Mouse (Mus musculus) forebrain, postnatal 0 days (tissue): ENCODE measurements around the gene Bckdhb. TPM values are rescaled to one million over a fixed set of nuclear protein-coding genes. Genes with fewer than 3 reads are reported as not detected.

Experiments
- ATAC-seq: fragments of 200-750 bp; cut with Nextera tagmentation; 2 replicates; pipeline ENCODE4 v1.8.0; 2017; ENCODE audit warnings: mild to moderate bottlenecking, moderate library complexity
- DNase-seq: peaks from one replicate; pipeline ENCODE4 v3.0.0-alpha.2; 2015
- H3K27ac ChIP-seq: fragments of 300-500 bp; sonication (generic); 2 replicates; pipeline ENCODE4 v1.5.1; 2014; ENCODE audit warnings: low read depth, mild to moderate bottlenecking, antibody characterized with exemption, low read length, moderate library complexity, mixed read lengths
- H3K27me3 ChIP-seq: fragments of 300-500 bp; sonication (generic); 2 replicates; pipeline ENCODE4 v1.6.1; 2014; ENCODE audit warnings: mild to moderate bottlenecking, low read length, mixed read lengths; ENCODE audit not compliant: insufficient read depth
- H3K36me3 ChIP-seq: fragments of 300-500 bp; sonication (generic); 2 replicates; pipeline ENCODE4 v1.6.1; 2014; ENCODE audit warnings: mild to moderate bottlenecking, moderate library complexity; ENCODE audit not compliant: insufficient read depth
- H3K4me1 ChIP-seq: fragments of 300-500 bp; sonication (generic); 2 replicates; pipeline ENCODE4 v1.6.1; 2014; ENCODE audit warnings: antibody characterized with exemption; ENCODE audit not compliant: insufficient read depth
- H3K4me2 ChIP-seq: fragments of 300-500 bp; sonication (generic); 2 replicates; pipeline ENCODE4 v1.6.1; 2014; ENCODE audit warnings: low read depth, mild to moderate bottlenecking, moderate library complexity
- H3K4me3 ChIP-seq: fragments of 300-500 bp; sonication (generic); 2 replicates; pipeline ENCODE4 v1.5.1; 2014; ENCODE audit warnings: low read depth, low read length, mixed read lengths
- H3K9ac ChIP-seq: fragments of 300-500 bp; sonication (generic); 2 replicates; pipeline ENCODE4 v1.6.1; 2014; ENCODE audit warnings: mild to moderate bottlenecking
- H3K9me3 ChIP-seq: fragments of 300-500 bp; sonication (generic); 2 replicates; pipeline ENCODE4 v1.6.1; 2016; ENCODE audit warnings: low read length
- CTCF ChIP-seq: sonication (generic); IDR thresholded peaks from 2 replicates; pipeline ENCODE4 v1.5.1; 2016; ENCODE audit warnings: antibody characterized with exemption, control low read depth, low read depth
- WGBS: fragments of 180-500 bp; shearing (Covaris S2); extraction: QIAGEN DNeasy Blood & Tissue Kit; methylation state at CpG from one replicate; pipeline ENCODE4 v1.1.7; 2014; 5-methylcytosine and 5-hydroxymethylcytosine counted together
- polyA plus RNA-seq: library from polyadenylated mRNA; unstranded; fragments of >200 nt; fragmentation: Nextera tagmentation; extraction: Ambion mirVana; gene quantifications from 2 replicates; pipeline ENCODE4 v1.2.1, GENCODE M21; 2015
- total RNA-seq: library from RNA; depleted of rRNA; stranded (reverse); fragments of >200 nt; gene quantifications from 2 replicates; pipeline ENCODE4 v1.2.3, GENCODE M21; 2014

Bckdhb gene
- total and polyA plus RNA-seq, 2 experiments from 2014 or later = 14.2 to 34.8 TPM

DNA sequence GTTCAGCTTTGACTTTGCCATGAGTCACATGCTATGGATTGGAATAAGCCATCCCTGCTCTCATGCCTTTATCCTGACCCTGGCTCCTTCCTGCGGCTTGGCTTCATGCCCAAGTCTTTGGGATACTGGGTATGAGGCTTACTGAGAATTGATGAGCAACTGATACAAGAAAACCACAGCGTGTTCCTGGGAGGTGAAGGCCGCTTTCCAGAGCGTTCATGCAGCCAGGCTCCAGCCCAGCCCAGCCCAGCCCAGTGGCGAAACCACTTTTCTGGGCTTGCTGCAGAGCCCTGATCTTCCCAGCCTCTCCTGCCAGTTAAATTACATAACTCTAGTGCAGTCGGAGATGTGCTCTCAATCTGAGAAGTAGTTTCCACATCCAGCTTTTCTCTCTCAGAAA lies 169.2 kb downstream of the Bckdhb start:
- no peak for TF ChIP-seq CTCF
- no peaks in the 10 kb centered on the region for H3K27me3 ChIP-seq
- H3K4me2 ChIP-seq = no peak overlapping the region
- ATAC-seq (no peak), DNase-seq (no peak)
- H3K27ac ChIP-seq = no peak overlapping the region
- WGBS = 81% methylated on average over 6 of the region's 6 CpGs
- H3K4me1 ChIP-seq = no peaks in the 10 kb centered on the region
- no peaks in the 10 kb centered on the region for H3K9me3 ChIP-seq
- no peak overlapping the region for H3K9ac ChIP-seq
- no peaks in the 10 kb centered on the region for H3K36me3 ChIP-seq
- H3K4me3 ChIP-seq = no peak overlapping the region

DNA sequence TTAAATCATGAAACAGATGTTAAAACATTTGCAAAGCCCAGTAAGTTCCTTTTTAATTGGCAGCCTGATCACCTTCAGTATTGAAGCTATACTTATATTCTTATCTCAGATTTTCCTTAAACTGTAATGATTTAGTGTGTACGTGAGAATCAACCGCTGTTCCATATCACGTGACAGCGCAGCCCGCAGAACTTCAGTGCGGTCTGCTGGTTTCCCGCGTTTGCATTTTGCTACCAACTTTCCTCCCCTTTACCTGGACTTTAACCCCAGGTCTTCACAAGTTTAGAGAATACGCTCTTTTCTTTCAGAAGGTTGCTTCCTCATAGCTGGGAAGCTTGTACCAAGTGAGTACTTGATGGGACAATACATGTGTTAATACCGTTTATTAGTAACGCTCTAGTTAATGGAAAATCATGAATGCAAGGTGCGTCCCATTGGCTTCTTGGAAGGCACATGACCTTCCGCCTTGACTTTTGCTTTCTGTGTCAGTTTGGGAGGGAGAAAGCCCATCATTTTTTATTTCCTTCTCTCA lies 171.6 kb downstream of the Bckdhb start:
- no peaks in the 10 kb centered on the region for H3K27me3 ChIP-seq
- no peak for DNase-seq
- ATAC-seq = no peak
- no peak overlapping the region for H3K9ac ChIP-seq
- H3K9me3 ChIP-seq = no peaks in the 10 kb centered on the region
- no peak overlapping the region for H3K4me3 ChIP-seq
- H3K4me2 ChIP-seq = no peak overlapping the region
- H3K27ac ChIP-seq = no peak overlapping the region
- H3K36me3 ChIP-seq = no peaks in the 10 kb centered on the region
- 95% methylated on average over 13 of the region's 13 CpGs for WGBS
- no peak for TF ChIP-seq CTCF
- H3K4me1 ChIP-seq = no peaks in the 10 kb centered on the region

DNA sequence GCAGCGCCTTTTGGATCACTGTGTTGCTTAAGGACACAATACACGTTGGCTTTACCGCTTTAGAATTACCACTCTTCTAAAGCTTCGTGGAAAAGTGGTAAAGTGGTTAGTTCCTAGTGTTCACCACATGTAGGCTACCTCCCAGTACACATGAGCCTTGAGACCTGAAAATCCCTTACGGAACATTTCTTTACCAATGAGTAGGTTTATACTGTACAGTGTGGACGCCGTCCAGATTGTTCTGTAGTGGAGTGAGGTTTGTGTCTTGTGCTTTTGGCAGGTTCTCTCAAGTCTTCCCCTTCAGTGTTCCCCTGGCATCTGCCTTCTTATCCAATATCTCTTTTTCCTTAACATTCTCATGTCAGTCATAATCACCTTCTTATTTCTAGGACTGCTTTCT lies 178.4 kb downstream of the Bckdhb start:
- Histone ChIP-seq H3K9ac (no peak overlapping the region), H3K36me3 (no peaks in the 10 kb centered on the region), H3K27me3 (no peaks in the 10 kb centered on the region), H3K9me3 (no peaks in the 10 kb centered on the region), H3K4me1 (peaks cover 8% of the 10 kb centered on the region; the same call in 1 of the 2 replicates), H3K4me3 (no peak overlapping the region), H3K27ac (no peak overlapping the region), H3K4me2 (no peak overlapping the region)
- TF ChIP-seq CTCF = no peak
- 94% methylated on average over 7 of the region's 7 CpGs for WGBS
- DNase-seq = no peak
- ATAC-seq = no peak

DNA sequence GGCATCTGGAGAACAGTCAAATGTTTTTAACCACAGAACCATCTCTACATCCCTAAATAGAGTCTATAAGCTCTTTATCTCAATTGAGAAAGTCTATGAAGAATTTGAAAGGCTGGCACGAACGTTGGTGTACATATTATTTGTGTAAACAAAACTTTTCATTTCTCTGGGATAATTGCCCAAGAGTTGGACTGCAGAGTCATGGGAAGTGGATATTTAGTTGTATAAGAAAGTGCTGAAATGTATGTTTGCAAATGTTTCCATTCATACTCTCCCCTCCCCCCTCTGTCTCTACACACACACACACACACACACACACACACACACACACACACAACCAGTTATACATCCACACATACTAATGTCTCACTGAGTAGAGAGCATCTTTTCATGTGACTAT lies 181.5 kb downstream of the Bckdhb start:
- no peak overlapping the region for H3K9ac ChIP-seq
- H3K4me2 ChIP-seq = no peak overlapping the region
- WGBS = 74% methylated on average over 2 of the region's 2 CpGs
- no peak for TF ChIP-seq CTCF
- ATAC-seq (no peak), DNase-seq (no peak)
- H3K36me3 ChIP-seq = no peaks in the 10 kb centered on the region
- H3K9me3 ChIP-seq = no peaks in the 10 kb centered on the region
- H3K4me3 ChIP-seq = no peak overlapping the region
- no peaks in the 10 kb centered on the region for H3K27me3 ChIP-seq
- peaks cover 22% of the 10 kb centered on the region for H3K4me1 ChIP-seq
- no peak overlapping the region for H3K27ac ChIP-seq

DNA sequence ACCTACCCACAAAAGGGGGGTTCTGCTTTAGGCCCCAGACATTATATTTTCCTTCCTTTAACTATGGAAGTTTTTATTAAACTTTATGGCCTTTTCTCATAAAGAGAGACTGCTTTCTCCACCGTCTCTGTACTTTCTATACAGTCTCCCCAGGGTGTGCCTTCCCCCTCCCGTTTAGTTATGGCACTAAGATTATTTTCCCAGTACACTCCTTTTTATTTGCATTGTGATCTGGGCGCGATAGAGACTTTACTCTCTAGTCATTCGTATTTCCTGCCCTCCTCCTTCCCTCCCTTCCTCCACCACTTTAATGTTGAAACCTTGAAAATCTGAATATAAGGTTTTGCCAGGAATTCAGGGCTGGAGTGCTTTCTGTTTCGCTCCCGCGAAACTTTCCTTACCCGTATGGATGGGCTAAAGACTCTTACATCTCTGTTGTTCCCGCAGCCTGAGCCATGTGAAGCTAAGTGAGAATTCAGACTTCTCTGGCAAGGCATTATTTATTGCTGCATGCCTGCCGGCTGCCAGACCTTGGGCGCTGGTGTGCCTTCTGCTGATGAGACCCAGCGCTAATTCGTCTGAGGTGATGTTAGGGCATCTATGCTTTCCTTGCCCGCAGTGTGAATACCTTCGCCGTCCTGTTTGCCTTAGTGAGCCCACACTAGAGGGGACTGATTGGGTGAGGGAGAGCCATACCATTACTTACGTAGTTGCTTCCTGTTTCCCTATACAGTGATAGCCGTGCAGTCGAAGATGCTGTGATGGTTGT lies 182.3 kb downstream of the Bckdhb start:
- Histone ChIP-seq H3K4me2 (peak overlapping the region; percentile 29; the same call in 1 of the 2 replicates), H3K36me3 (no peaks in the 10 kb centered on the region), H3K4me3 (no peak overlapping the region), H3K27ac (no peak overlapping the region), H3K27me3 (no peaks in the 10 kb centered on the region), H3K4me1 (peaks cover 22% of the 10 kb centered on the region), H3K9ac (no peak overlapping the region), H3K9me3 (no peaks in the 10 kb centered on the region)
- 56% methylated on average over 20 of the region's 20 CpGs for WGBS
- TF ChIP-seq CTCF = no peak
- ATAC-seq (peak; percentile 34), DNase-seq (peak; percentile 24)

DNA sequence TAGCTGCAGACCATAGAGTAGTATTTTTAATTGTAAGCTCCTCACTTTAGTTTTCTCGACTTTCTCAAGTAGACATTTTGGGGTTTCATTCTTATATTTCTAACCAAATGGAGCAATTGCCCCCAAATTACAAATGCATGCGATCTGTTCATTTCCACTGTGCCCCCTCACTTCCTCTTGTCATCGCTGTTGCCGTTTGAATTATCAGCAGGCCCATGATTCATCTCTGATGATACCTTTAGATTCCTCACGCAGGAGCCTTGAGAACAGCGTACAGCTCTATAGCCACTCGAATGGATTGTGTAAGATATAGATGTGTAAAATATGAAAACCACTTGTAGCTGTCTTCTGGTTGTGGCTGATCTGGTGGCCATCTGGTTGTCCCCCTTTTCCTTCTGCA lies 183.6 kb downstream of the Bckdhb start:
- no peaks in the 10 kb centered on the region for H3K9me3 ChIP-seq
- H3K9ac ChIP-seq = no peak overlapping the region
- DNase-seq = no peak
- H3K4me3 ChIP-seq = no peak overlapping the region
- H3K36me3 ChIP-seq = no peaks in the 10 kb centered on the region
- WGBS = 95% methylated on average over 7 of the region's 7 CpGs
- TF ChIP-seq CTCF = no peak
- H3K27me3 ChIP-seq = no peaks in the 10 kb centered on the region
- no peak for ATAC-seq
- peaks cover 22% of the 10 kb centered on the region for H3K4me1 ChIP-seq
- H3K4me2 ChIP-seq = no peak overlapping the region
- H3K27ac ChIP-seq = no peak overlapping the region

DNA sequence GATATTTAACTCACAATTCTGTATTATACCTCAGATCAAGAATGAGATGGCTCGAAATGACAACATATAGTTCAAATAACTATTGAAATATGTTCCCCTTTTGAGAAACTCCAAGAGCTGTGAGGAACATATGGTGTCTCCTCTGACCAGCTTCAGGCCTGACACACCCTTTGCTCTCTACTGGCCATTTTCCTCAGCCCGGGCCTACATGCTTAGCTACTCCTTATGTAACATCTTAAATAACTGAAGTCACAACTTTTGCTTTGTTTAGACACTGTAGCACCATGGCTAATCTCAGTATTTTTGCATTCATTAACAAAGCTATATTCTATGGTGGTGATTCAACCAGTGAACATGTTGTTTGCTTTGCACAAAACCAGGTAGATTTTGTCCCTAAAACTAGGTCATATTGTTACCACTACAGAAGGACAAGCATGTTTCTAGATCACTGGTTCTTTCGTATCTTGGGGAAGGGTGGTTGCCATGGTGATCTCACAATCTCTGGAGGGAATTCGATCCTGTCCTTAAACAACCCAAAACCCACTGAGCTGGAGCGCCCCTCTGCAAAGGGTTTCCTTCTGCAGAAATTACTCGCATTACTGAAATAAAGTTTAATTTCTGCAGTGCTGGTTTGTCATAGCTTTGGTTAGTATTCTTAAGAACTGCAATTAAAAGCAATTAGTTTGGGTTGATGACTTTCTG lies 185.0 kb downstream of the Bckdhb start:
- ATAC-seq (peak; percentile 85), DNase-seq (peak; percentile 79)
- TF ChIP-seq CTCF = no peak
- 31% methylated on average over 6 of the region's 6 CpGs for WGBS
- no peaks in the 10 kb centered on the region for H3K27me3 ChIP-seq
- peaks cover 22% of the 10 kb centered on the region for H3K4me1 ChIP-seq
- H3K36me3 ChIP-seq = no peaks in the 10 kb centered on the region
- no peak overlapping the region for H3K4me3 ChIP-seq
- no peak overlapping the region for H3K9ac ChIP-seq
- H3K27ac ChIP-seq = peak overlapping the region; percentile 59; the same call in 1 of the 2 replicates
- H3K9me3 ChIP-seq = no peaks in the 10 kb centered on the region
- peak overlapping the region; percentile 13 for H3K4me2 ChIP-seq
